Mouse (Mus musculus) embryonic fibroblast, embryonic 13.5 days (primary cell): ENCODE data around the gene Polr2b. TPM values are rescaled to one million over a fixed set of nuclear protein-coding genes. Genes with fewer than 3 reads are reported as not detected.

Experiments
- H3K27ac ChIP-seq: 2 replicates; pipeline ENCODE4 v1.5.1; 2012; ENCODE audit warnings: low read length, control low read depth, inconsistent platforms; ENCODE audit not compliant: insufficient read depth
- H3K4me1 ChIP-seq: 2 replicates; pipeline ENCODE4 v1.6.1; 2011; ENCODE audit warnings: low read length; ENCODE audit not compliant: control insufficient read depth, insufficient read depth
- H3K4me3 ChIP-seq: 2 replicates; pipeline ENCODE4 v1.5.1; 2011; ENCODE audit warnings: mild to moderate bottlenecking, control low read depth, low read length; ENCODE audit not compliant: insufficient read depth
- CTCF ChIP-seq: IDR thresholded peaks from 2 replicates; pipeline ENCODE4 v1.5.1; 2011; ENCODE audit warnings: mild to moderate bottlenecking, control low read depth, low read length, moderate library complexity, borderline replicate concordance; ENCODE audit not compliant: insufficient read depth
- POLR2A ChIP-seq: IDR thresholded peaks from 2 replicates; pipeline ENCODE4 v1.6.1; 2011; ENCODE audit warnings: low read depth, mild to moderate bottlenecking, control low read depth, low read length, moderate library complexity
- polyA plus RNA-seq: library from polyadenylated mRNA; stranded (reverse); fragments of >200 nt; gene quantifications from 2 replicates; pipeline ENCODE4 v1.2.4, GENCODE M21; 2011; ENCODE audit warnings: low read depth; ENCODE audit not compliant: missing spikeins, insufficient read length

The Polr2b gene
- polyA plus RNA-seq, 1 experiment, result 84.9 TPM

DNA sequence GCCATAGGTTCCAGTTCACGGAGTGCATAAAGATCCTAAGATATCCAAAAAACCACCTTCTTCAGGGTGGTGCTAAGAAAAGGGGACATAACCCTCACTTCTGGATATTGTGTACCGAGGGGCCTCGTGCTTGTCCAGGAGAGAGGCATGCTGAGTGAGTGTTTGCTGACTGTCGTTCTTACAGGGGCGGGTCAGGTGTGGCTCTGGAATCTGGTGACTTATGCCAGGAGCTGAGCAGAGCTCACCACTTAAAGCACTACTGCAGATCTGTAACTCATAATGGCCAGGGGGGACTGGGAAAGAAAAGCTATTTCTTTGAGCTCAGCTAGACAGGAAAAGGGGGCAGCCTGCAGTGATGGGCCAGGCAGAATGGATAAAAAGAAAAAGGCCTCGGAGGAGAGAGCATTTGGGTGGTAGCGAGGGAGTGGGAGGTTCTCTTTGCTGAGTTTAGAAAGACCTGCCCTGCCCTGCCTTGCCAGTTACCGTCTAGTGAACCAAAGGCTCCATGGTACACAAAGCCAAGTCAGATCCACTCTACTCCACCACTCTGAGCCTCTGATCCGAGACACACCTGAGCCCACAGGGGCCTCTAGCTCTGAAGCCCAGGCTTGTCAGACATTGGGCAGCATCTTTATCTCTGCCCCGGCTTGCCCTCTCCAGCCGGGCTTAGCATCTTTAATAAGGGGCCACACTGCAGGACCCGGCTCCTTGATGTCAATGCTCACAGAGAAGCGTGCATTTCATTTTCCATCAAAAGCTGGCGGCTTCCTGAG, 88.5 kb downstream of the Polr2b start:
- Histone ChIP-seq H3K4me3 (no peak overlapping the region), H3K27ac (no peak overlapping the region), H3K4me1 (peaks cover 18% of the 10 kb centered on the region)
- no peak for TF ChIP-seq CTCF
- no peak for TF ChIP-seq POLR2A

Other genes with a start within 250 kb of the Polr2b start
- 3.4 and 6.3 TPM in 2 replicates for gene Hopx, start 195.0 kb upstream of the Polr2b start, polyA plus RNA-seq
- gene Spink2, start 98.7 kb upstream of the Polr2b start, polyA plus RNA-seq, result 1.8 and 2.2 TPM in 2 replicates
- gene Rest, start 44.7 kb upstream of the Polr2b start, polyA plus RNA-seq, result 31.1 and 36.4 TPM in 2 replicates
- 13.7 and 15.7 TPM in 2 replicates for gene Noa1, start 63 bp upstream of the Polr2b start, polyA plus RNA-seq
- gene Igfbp7, start 97.9 kb downstream of the Polr2b start, polyA plus RNA-seq, result 406 and 784 TPM in 2 replicates